Mouse (Mus musculus) CD8-positive naive resting alpha-beta T cell, adult 2 months (primary cell): ENCODE measurements around the gene Dhcr24.

ENCODE experiments used
- DNase-seq, 2 experiments: peaks; one replicate each; pipeline ENCODE4 v3.0.0; 2022; ENCODE audit warnings: low read depth in 2 of 2, low spot score in 2 of 2

Gene Dhcr24

GRCm38 (mm10) chr4:106560846-106561781 is at the start of gene Dhcr24:
Dhcr24 (plus strand) TSS chr4:106561038.
- peak; percentile 76 to 77 for DNase-seq

- DNase-seq, result no peak
These were observed 46.2 kb upstream of the Dhcr24 start for GRCm38 (mm10) chr4:106514606-106515005.

GRCm38 (mm10) chr4:106522547-106522946 is 38.3 kb upstream of the Dhcr24 start:
- no peak for DNase-seq

- DNase-seq, result no peak
These were observed 36.7 kb upstream of the Dhcr24 start for GRCm38 (mm10) chr4:106524131-106524530.

GRCm38 (mm10) chr4:106525001-106525400 is 35.8 kb upstream of the Dhcr24 start:
- no peak for DNase-seq

GRCm38 (mm10) chr4:106527856-106528547 is 32.8 kb upstream of the Dhcr24 start:
- no peak for DNase-seq

GRCm38 (mm10) chr4:106529375-106530112 is 31.3 kb upstream of the Dhcr24 start:
- peak; percentile 77 to 85 for DNase-seq

GRCm38 (mm10) chr4:106530113-106530482 is 30.7 kb upstream of the Dhcr24 start:
- DNase-seq, result no peak

GRCm38 (mm10) chr4:106533421-106534080 is 27.3 kb upstream of the Dhcr24 start:
- no peak for DNase-seq

- no peak for DNase-seq
These were observed 26.6 kb upstream of the Dhcr24 start for GRCm38 (mm10) chr4:106534256-106534655.

GRCm38 (mm10) chr4:106539756-106540155 is 21.1 kb upstream of the Dhcr24 start:
- DNase-seq, result no peak

- DNase-seq, result no peak
These were observed 19.3 kb upstream of the Dhcr24 start for GRCm38 (mm10) chr4:106541491-106541890.

- no peak for DNase-seq
These were observed 18.6 kb upstream of the Dhcr24 start for GRCm38 (mm10) chr4:106542211-106542610.

GRCm38 (mm10) chr4:106545817-106546373 is 14.9 kb upstream of the Dhcr24 start:
- no peak for DNase-seq

GRCm38 (mm10) chr4:106546896-106547295 is 13.9 kb upstream of the Dhcr24 start:
- no peak for DNase-seq

- DNase-seq, result no peak
These were observed 12.7 kb upstream of the Dhcr24 start for GRCm38 (mm10) chr4:106548113-106548512.

GRCm38 (mm10) chr4:106550516-106551166 is 10.2 kb upstream of the Dhcr24 start:
- DNase-seq, result no peak

GRCm38 (mm10) chr4:106557262-106557661 is 3.6 kb upstream of the Dhcr24 start:
- DNase-seq, result no peak

- no peak for DNase-seq
These were observed 2.9 kb upstream of the Dhcr24 start for GRCm38 (mm10) chr4:106557978-106558377.
